Mouse (Mus musculus): ENCODE data around the gene Sc5d. TPM values are rescaled to one million over a fixed set of nuclear protein-coding genes. Genes with fewer than 3 reads are reported as not detected.
A peak's percentile ranks its signal among the peaks of the same experiment; 100 is the strongest.

Sc5d gene
- total and polyA plus RNA-seq, 2 experiments from 2014 or later, result 20.4 to 40.3 TPM

DNA sequence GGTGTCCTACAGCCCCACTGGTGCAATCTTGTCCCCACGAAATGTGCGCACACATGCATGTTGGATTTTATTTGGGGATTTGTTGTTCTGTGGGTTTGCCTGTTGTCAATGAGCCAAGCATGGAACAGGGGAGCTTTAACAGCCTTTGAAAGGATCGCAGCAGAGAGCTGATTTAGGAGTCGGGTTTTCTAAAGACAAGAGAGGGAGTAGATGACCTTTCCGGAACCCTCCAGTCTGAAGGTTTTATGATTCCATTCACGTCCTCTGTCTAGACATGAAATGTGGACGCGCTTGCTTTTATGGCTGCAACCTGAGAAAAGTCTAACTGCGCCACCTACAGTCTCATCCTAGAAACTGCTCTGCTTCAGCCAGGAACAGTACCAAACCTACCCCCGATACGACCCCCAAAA, 23.5 kb downstream of the Sc5d start:
- H3K27ac ChIP-seq (ENCODE audit: low read depth), result no peak overlapping the region
- ATAC-seq (ENCODE audit: insufficient read depth, low read depth), result no peak
- no peaks in the 10 kb centered on the region for H3K9me3 ChIP-seq (replicated peaks; ENCODE audit: control insufficient read depth, low read length)
- no peaks in the 10 kb centered on the region for H3K27me3 ChIP-seq (ENCODE audit: control insufficient read depth, insufficient read depth, low read length)
- no peaks in the 10 kb centered on the region for H3K4me1 ChIP-seq (ENCODE audit: control insufficient read depth, insufficient read depth)
- H3K4me3 ChIP-seq (ENCODE audit: low read depth, low read length), result no peak overlapping the region
- DNase-seq (ENCODE audit: low spot score), result peak; percentile 50
- WGBS, result 25% methylated on average over 11 of the region's 11 CpGs
- TF ChIP-seq EP300 (IDR thresholded peaks at IDR 0.05; ENCODE audit: low read depth) (no peak), CTCF (IDR thresholded peaks at IDR 0.05; ENCODE audit: low read depth) (peak; percentile 69)
- peak overlapping the region; percentile 36 for H3K4me2 ChIP-seq (ENCODE audit: low read depth, low read length)
- no peak overlapping the region for H3K9ac ChIP-seq (replicated peaks; ENCODE audit: low read depth, low read length)
- no peaks in the 10 kb centered on the region for H3K36me3 ChIP-seq (replicated peaks; ENCODE audit: control insufficient read depth, insufficient read depth, low read length)

- Histone ChIP-seq H3K36me3 (replicated peaks; ENCODE audit: control insufficient read depth, insufficient read depth, low read length) (no peaks in the 10 kb centered on the region), H3K4me3 (ENCODE audit: low read depth, low read length) (no peak overlapping the region), H3K4me2 (ENCODE audit: low read depth, low read length) (no peak overlapping the region), H3K9me3 (replicated peaks; ENCODE audit: control insufficient read depth, low read length) (no peaks in the 10 kb centered on the region), H3K27ac (ENCODE audit: low read depth) (no peak overlapping the region), H3K4me1 (ENCODE audit: control insufficient read depth, insufficient read depth) (no peaks in the 10 kb centered on the region), H3K9ac (replicated peaks; ENCODE audit: low read depth, low read length) (no peak overlapping the region), H3K27me3 (ENCODE audit: control insufficient read depth, insufficient read depth, low read length) (no peaks in the 10 kb centered on the region)
- no peak for DNase-seq (ENCODE audit: low spot score)
- WGBS, result 85% methylated on average over 4 of the region's 4 CpGs
- no peak for ATAC-seq (ENCODE audit: insufficient read depth, low read depth)
- TF ChIP-seq EP300 (IDR thresholded peaks at IDR 0.05; ENCODE audit: low read depth) (no peak), CTCF (IDR thresholded peaks at IDR 0.05; ENCODE audit: low read depth) (no peak)
These were observed 25.2 kb downstream of the Sc5d start for GRCm38 (mm10) chr9:42238827-42239226.

DNA sequence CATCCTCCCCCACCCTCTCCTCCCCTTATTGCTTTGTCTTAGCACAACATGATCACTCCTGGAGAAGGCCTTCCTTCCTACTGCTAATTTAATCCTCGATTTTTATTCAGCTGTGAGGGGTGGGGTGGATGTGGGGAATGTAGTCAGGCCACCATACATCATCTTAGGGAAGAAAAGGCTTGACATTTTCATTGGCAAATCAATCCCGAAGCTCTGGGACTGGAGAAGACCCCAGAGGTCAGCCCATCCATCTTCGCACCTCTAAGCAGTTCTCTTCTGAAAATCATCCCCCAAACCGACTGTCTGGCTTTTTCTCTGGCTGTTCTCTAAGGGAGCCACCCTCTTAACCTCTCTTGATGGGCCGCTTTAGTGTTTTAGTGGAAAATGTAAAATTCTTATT, 32.9 kb downstream of the Sc5d start:
- Histone ChIP-seq H3K27ac (ENCODE audit: low read depth) (no peak overlapping the region), H3K36me3 (replicated peaks; ENCODE audit: control insufficient read depth, insufficient read depth, low read length) (no peaks in the 10 kb centered on the region), H3K4me3 (ENCODE audit: low read depth, low read length) (no peak overlapping the region), H3K9me3 (replicated peaks; ENCODE audit: control insufficient read depth, low read length) (no peaks in the 10 kb centered on the region), H3K27me3 (ENCODE audit: control insufficient read depth, insufficient read depth, low read length) (no peaks in the 10 kb centered on the region), H3K4me1 (ENCODE audit: control insufficient read depth, insufficient read depth) (peaks cover 9% of the 10 kb centered on the region), H3K4me2 (ENCODE audit: low read depth, low read length) (no peak overlapping the region), H3K9ac (replicated peaks; ENCODE audit: low read depth, low read length) (no peak overlapping the region)
- 78% methylated on average over 5 of the region's 5 CpGs for WGBS
- no peak for DNase-seq (ENCODE audit: low spot score)
- TF ChIP-seq EP300 (IDR thresholded peaks at IDR 0.05; ENCODE audit: low read depth) (no peak), CTCF (IDR thresholded peaks at IDR 0.05; ENCODE audit: low read depth) (no peak)
- no peak for ATAC-seq (ENCODE audit: insufficient read depth, low read depth)

- no peak overlapping the region for H3K4me3 ChIP-seq (ENCODE audit: low read depth, low read length)
- H3K27ac ChIP-seq (ENCODE audit: low read depth), result no peak overlapping the region
- no peaks in the 10 kb centered on the region for H3K27me3 ChIP-seq (ENCODE audit: control insufficient read depth, insufficient read depth, low read length)
- H3K4me2 ChIP-seq (ENCODE audit: low read depth, low read length), result no peak overlapping the region
- ATAC-seq (ENCODE audit: insufficient read depth, low read depth), result no peak
- no peak for TF ChIP-seq CTCF (IDR thresholded peaks at IDR 0.05; ENCODE audit: low read depth)
- WGBS, result 82% methylated on average over 2 of the region's 2 CpGs
- H3K4me1 ChIP-seq (ENCODE audit: control insufficient read depth, insufficient read depth), result peaks cover 9% of the 10 kb centered on the region
- DNase-seq (ENCODE audit: low spot score), result no peak
- no peak overlapping the region for H3K9ac ChIP-seq (replicated peaks; ENCODE audit: low read depth, low read length)
- H3K9me3 ChIP-seq (replicated peaks; ENCODE audit: control insufficient read depth, low read length), result no peaks in the 10 kb centered on the region
- no peaks in the 10 kb centered on the region for H3K36me3 ChIP-seq (replicated peaks; ENCODE audit: control insufficient read depth, insufficient read depth, low read length)
These were observed 33.7 kb downstream of the Sc5d start for GRCm38 (mm10) chr9:42230333-42230732.

DNA sequence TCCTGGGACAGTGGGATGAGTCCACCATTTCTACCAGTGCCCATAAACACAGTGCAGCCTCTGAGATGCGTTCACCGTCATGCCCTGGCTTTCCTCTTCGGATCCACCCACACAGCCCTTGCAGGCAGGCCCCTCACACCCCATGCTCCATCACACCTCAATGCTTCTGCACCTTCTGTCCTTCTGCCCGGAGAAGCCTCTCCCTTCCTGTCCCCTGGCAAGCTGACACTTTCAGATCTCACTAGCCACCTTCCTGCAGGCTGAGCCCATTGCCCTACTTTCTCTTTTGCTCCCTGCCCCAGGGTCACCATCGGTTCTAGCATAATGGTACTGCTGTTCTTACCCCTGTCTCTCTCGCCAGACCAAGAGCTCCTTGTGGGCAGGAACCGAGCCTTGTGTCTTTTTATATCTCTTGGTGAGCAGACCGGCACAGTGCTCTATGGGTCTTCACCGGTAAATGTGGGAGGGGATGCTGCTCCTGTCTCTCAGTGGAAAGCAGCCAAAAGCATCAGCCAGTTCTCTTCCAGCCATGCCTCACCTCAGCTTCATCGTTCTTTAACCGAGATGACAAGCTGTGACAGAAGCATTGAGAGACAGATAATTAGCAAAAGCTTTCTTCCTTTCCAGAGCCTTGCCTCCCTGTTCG, 34.5 kb downstream of the Sc5d start:
- Histone ChIP-seq H3K27me3 (ENCODE audit: control insufficient read depth, insufficient read depth, low read length) (no peaks in the 10 kb centered on the region), H3K9ac (replicated peaks; ENCODE audit: low read depth, low read length) (no peak overlapping the region), H3K4me1 (ENCODE audit: control insufficient read depth, insufficient read depth) (peaks cover 9% of the 10 kb centered on the region), H3K9me3 (replicated peaks; ENCODE audit: control insufficient read depth, low read length) (no peaks in the 10 kb centered on the region), H3K36me3 (replicated peaks; ENCODE audit: control insufficient read depth, insufficient read depth, low read length) (no peaks in the 10 kb centered on the region), H3K4me3 (ENCODE audit: low read depth, low read length) (no peak overlapping the region), H3K27ac (ENCODE audit: low read depth) (no peak overlapping the region), H3K4me2 (ENCODE audit: low read depth, low read length) (no peak overlapping the region)
- ATAC-seq (ENCODE audit: insufficient read depth, low read depth) (no peak), DNase-seq (ENCODE audit: low spot score) (no peak)
- TF ChIP-seq EP300 (IDR thresholded peaks at IDR 0.05; ENCODE audit: low read depth), result no peak
- no peak for TF ChIP-seq CTCF (IDR thresholded peaks at IDR 0.05; ENCODE audit: low read depth)
- WGBS, result 45% methylated on average over 12 of the region's 12 CpGs

DNA sequence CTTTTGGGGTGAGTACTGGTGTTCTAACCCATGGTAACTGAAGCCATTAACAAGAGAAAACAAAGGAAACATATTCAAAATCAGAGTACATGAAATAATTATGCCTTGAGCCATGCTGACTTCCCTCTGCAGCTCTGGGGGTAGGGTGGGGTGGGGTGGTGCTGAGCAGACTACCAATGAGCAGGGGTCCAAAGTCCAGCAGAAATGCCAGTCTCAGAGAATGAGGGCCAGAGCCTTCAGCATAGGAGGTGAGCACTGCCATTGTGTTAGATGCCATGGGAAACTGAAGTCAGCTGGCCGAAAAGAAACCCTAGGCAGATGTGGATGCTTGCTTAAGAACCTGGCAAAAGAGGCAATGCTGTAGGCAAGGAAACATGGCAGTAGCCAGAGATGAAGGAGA, 36.3 kb downstream of the Sc5d start:
- TF ChIP-seq EP300 (IDR thresholded peaks at IDR 0.05; ENCODE audit: low read depth) (no peak), CTCF (IDR thresholded peaks at IDR 0.05; ENCODE audit: low read depth) (no peak)
- no peak overlapping the region for H3K4me2 ChIP-seq (ENCODE audit: low read depth, low read length)
- WGBS, result 50% methylated on average over 1 of the region's 1 CpGs

More for the DNA sequence above, 36.3 kb downstream of the Sc5d start:
- Histone ChIP-seq H3K9ac (replicated peaks; ENCODE audit: low read depth, low read length) (no peak overlapping the region), H3K27me3 (ENCODE audit: control insufficient read depth, insufficient read depth, low read length) (no peaks in the 10 kb centered on the region), H3K27ac (ENCODE audit: low read depth) (no peak overlapping the region), H3K9me3 (replicated peaks; ENCODE audit: control insufficient read depth, low read length) (no peaks in the 10 kb centered on the region), H3K36me3 (replicated peaks; ENCODE audit: control insufficient read depth, insufficient read depth, low read length) (no peaks in the 10 kb centered on the region), H3K4me3 (ENCODE audit: low read depth, low read length) (no peak overlapping the region), H3K4me1 (ENCODE audit: control insufficient read depth, insufficient read depth) (peaks cover 9% of the 10 kb centered on the region)
- ATAC-seq (ENCODE audit: insufficient read depth, low read depth) (no peak), DNase-seq (ENCODE audit: low spot score) (no peak)

Measured in heart, postnatal 0 days (tissue).